Mouse (Mus musculus): ENCODE measurements around the gene Smg1. TPM values are rescaled to one million over a fixed set of nuclear protein-coding genes. Genes with fewer than 3 reads are reported as not detected.
A peak's percentile ranks its signal among the peaks of the same experiment; 100 is the strongest.

The Smg1 gene
- total RNA-seq, 1 experiment from 2014 or later: 61.4 TPM

- ATAC-seq (replicated peaks; ENCODE audit: low read depth, poor library complexity, severe bottlenecking): no peak
These were observed 87.0 kb downstream of the Smg1 start for GRCm38 (mm10) chr7:118156461-118156860.

DNA sequence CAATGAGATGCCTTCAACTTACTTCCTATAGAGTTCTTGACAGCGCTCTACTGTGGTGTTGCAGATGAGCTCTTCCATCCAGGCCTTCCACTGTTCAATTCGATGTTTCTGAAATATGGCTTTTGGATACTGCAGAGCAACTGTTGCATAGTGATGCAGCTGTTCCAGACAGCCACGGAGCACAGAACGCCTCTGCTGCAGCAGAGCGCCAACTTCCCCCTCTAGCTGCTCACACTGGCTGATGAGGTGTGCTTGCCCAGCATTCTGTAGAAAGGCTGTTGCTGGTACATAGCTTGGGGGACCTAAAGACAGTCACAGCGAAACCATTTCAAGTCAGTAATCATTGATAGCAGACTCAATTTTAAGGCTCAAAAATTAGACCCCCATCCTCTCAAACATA is 89.3 kb downstream of the Smg1 start:
- ATAC-seq (replicated peaks; ENCODE audit: low read depth, poor library complexity, severe bottlenecking): no peak

- ATAC-seq (replicated peaks; ENCODE audit: low read depth, poor library complexity, severe bottlenecking): no peak
These were observed 99.9 kb downstream of the Smg1 start for GRCm38 (mm10) chr7:118143602-118144001.

DNA sequence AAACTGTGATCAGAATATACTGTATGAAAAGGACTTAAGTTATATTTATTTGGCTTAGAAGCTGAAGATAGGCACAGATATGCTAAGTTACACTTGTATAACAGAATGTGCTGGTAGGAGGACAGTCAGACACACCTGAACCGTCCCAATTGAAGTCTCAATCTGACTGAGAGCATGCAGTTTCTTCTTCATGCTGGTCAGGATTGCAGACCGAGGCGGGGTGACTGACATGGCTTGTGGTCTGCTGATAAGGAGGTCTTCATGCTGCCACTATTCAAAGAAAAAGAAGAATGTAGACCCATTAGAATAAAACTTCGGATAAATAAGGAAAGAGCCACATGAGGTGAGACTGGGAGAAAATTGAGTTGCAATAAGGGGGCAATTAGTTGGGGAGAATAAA is 100.3 kb downstream of the Smg1 start:
- 0 out of 2 replicates have a peak, but pooled peaks have one; percentile 22 for ATAC-seq (replicated peaks; ENCODE audit: low read depth, poor library complexity, severe bottlenecking)

- no peak for ATAC-seq (replicated peaks; ENCODE audit: low read depth, poor library complexity, severe bottlenecking)
These were observed 102.2 kb downstream of the Smg1 start for GRCm38 (mm10) chr7:118141271-118141670.

DNA sequence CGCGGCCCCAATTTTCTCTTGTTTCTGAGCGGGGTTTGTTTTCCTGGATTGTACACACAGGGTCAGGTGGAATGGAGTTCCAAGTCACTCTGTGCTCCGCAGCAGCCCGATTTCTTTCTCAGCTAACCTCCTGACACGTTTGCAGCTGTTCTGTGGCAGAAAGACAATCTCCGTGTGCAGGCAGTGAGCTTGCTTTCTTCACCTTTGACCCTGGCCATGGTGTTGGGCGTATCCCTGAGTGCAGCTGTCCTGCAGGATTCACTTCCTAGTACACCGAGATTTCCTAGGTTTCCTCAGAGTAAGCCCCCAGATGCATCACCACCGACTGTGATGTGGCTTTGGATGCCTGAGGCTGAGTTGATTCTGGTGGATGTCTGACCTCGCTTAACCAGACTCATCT is 108.3 kb downstream of the Smg1 start:
- no peak for ATAC-seq (replicated peaks; ENCODE audit: low read depth, poor library complexity, severe bottlenecking)

- peak; percentile 93 for ATAC-seq (replicated peaks; ENCODE audit: low read depth, poor library complexity, severe bottlenecking)
These were observed 113.9 kb downstream of the Smg1 start, which contains the start of gene Arl6ip1 for GRCm38 (mm10) chr7:118129430-118130041. TSS of gene Arl6ip1 (minus strand) at chr7:118129662.

DNA sequence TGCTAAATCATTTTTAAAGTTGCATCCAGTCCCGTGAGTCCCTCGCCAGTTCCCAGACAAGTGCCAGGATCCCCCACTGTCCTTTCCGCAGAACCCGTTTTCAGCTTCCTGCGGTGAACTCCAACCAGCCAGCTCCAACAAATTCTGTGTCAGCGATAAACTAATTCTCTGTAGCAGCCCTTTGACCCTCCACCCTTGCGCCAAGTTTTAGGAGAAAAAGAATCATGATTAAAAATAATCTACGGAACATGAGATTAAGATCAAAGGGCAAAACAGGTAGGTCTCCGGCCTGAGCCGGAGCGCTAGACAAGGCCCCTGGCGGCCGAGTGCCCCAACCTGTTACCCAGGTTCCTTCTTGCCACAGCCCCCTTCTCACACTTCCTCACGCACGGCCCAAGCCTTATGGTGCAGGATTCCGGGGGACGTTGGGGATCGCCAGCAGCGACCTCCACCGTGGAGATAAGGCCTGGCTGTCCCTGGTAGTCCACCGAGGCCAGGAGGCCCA is 114.5 kb downstream of the Smg1 start:
- no peak; the same call in 1 of the 2 replicates for ATAC-seq (replicated peaks; ENCODE audit: low read depth, poor library complexity, severe bottlenecking)

DNA sequence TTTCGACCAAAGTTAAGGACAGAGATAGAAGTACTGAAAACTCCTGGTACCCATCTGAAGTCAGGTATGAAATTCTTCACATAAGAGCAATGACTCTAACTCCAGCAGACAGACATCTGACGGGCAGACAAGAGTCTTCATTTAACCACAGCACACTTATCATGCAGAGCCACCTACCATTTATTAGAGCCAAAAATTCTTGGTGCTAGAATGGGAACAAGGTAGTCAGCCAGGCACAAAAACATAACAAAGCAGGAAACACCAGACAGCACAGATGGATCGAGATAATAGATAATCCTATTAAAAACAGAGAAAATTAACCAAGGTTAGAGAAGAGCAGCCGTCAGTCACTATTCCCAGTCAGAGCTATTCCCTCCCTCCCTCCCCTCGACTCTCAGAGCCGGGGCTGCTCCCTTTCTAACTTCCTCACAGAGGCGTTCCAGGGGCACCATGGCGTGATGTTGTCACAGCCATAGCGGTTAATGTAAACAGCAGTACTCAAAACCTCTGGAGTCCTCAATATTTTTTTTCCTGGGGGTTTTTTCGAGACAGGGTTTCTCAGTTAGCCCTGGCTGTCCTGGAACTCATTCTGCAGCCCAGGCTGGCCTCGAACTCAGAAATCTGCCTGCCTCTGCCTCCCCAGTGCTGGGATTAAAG is 117.1 kb downstream of the Smg1 start:
- ATAC-seq (replicated peaks; ENCODE audit: low read depth, poor library complexity, severe bottlenecking): no peak

GRCm38 (mm10) chr7:118125736-118126135 is 117.7 kb downstream of the Smg1 start:
- ATAC-seq (replicated peaks; ENCODE audit: low read depth, poor library complexity, severe bottlenecking): no peak

GRCm38 (mm10) chr7:118123512-118124411 is 119.7 kb downstream of the Smg1 start:
- ATAC-seq (replicated peaks; ENCODE audit: low read depth, poor library complexity, severe bottlenecking): no peak

DNA sequence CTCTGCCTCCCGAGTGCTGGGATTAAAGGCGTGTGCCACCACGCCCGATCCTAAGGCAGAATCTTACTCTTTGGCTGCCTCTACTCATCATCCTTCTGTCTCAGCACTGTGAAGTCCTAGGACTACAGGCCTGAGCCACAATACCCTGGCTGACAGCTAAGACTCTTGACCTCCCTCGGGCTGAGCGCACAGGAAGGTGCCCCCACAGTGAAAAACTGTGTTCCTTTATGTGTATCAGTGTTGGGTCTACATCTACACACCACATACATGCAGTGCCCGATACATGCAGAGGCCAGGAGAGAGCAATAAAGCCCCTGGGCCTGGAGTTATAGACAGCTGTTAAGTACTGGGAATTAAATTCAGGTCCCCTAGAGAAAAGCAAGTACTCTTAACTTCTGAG is 121.2 kb downstream of the Smg1 start:
- no peak for ATAC-seq (replicated peaks; ENCODE audit: low read depth, poor library complexity, severe bottlenecking)

GRCm38 (mm10) chr7:118120654-118121053 is 122.8 kb downstream of the Smg1 start:
- no peak for ATAC-seq (replicated peaks; ENCODE audit: low read depth, poor library complexity, severe bottlenecking)

- no peak for ATAC-seq (replicated peaks; ENCODE audit: low read depth, poor library complexity, severe bottlenecking)
These were observed 123.5 kb downstream of the Smg1 start for GRCm38 (mm10) chr7:118119946-118120345.

DNA sequence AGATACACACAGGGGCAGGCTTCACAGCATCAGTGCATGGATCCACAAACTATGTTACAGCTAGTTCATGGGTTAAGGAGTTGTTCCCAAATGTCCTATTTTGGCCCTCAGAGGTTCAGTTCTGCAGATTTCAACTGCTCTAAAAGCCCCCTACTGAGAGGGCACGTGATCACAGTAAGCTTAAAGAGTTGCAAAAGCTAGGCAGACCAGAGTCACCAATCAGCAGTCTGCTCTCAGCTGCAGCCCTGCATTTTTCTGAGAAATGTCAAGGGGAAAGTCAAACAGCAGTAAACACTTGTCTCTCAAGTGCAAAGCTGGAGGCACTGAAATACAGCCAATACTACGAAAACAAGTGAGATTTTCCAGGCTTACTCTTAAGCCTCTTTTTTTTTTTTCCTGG is 124.3 kb downstream of the Smg1 start:
- no peak for ATAC-seq (replicated peaks; ENCODE audit: low read depth, poor library complexity, severe bottlenecking)

GRCm38 (mm10) chr7:118118426-118118825 is 125.0 kb downstream of the Smg1 start:
- ATAC-seq (replicated peaks; ENCODE audit: low read depth, poor library complexity, severe bottlenecking): no peak

- ATAC-seq (replicated peaks; ENCODE audit: low read depth, poor library complexity, severe bottlenecking): no peak; the same call in 1 of the 2 replicates
These were observed 125.8 kb downstream of the Smg1 start for GRCm38 (mm10) chr7:118117539-118118210.

GRCm38 (mm10) chr7:118116787-118117538 is 126.5 kb downstream of the Smg1 start:
- no peak for ATAC-seq (replicated peaks; ENCODE audit: low read depth, poor library complexity, severe bottlenecking)

DNA sequence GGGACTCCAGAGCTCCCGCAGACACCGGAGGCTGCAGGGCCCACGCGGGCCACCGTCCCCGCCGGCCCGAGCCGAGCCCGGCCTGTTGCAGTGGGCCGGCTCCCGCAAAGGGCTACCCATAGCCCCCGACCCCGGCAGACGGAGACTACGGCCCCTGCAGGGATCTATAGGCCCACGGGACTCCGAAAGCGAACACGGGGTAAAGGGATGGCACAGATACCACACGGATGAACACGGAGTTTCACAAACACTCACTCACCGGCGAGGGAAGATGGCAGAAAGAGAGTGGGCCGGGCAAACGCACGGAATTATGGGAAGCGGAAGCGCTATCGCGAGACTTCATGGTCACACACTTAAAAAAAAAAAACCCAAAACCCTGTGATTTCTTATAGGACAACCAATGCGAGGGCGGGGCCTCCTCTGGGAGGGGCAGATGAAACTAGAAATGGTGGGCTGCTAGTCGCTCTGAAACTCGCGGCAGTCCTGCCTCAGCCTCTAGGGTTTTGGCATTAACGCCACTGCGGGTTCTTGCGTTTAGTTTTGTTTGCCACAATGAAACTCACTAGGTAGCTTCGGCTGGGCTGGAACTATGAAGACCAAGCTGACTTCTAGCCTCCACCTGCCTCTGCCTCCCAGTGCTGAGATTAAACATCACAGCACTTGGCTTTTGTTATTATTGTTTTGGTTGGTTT is 127.4 kb downstream of the Smg1 start, which contains the start of gene Rps15a:
Gene Rps15a, minus strand, starts transcription at position 312 of the 692 bp plus-strand sequence.
- ATAC-seq (replicated peaks; ENCODE audit: low read depth, poor library complexity, severe bottlenecking): peak; percentile 84

Measured in common myeloid progenitor, adult 5-6 weeks (primary cell).